Mouse (Mus musculus): ENCODE measurements around the gene Pdzd2.

DNA sequence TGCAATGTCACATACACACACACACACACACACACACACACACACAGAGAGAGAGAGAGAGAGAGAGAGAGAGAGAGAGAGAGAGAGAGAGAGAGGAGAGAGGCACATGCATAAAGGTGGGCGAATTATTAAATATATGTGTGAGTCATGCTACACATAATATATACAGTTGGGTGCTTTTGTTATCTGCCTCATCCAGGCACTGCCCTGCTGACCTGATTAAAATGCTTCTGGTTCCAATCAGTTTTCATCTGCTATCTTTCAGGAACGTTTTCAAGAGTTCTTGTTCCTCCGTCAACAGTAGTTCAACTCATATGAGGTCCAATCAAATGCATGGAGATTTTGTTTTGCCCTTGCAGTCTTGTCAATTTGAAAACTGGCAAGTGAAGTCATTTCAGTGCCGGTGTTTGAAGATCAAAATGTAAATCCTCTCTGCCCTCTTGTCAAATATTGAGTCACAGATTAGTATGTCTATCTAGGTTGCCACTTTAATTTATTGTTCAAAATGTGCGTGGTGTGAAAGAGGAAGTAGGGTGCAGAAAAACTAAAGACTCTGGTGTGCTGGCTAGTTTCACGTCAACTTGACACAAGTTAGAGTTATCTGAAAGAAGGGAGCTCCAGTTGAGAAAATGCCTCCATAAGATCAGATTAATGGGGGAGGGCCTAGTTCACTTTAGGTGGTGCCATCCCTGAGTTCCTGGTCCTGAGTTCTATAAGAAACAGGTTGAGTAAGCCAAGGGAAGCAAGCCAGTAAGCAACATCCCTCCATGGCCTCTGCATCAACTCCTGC, 2.6 kb upstream of the Pdzd2 start:
- TF ChIP-seq GATA1 (IDR thresholded peaks at IDR 0.05; ENCODE audit: borderline replicate concordance, low read length) = no peak
- no peak for TF ChIP-seq FLI1 (IDR thresholded peaks at IDR 0.05; ENCODE audit: low read length)

All from megakaryocyte, embryonic 14.5 days (primary cell).